ENCODE assay signal across 8 mouse cellular contexts in the genomic region with DNA sequence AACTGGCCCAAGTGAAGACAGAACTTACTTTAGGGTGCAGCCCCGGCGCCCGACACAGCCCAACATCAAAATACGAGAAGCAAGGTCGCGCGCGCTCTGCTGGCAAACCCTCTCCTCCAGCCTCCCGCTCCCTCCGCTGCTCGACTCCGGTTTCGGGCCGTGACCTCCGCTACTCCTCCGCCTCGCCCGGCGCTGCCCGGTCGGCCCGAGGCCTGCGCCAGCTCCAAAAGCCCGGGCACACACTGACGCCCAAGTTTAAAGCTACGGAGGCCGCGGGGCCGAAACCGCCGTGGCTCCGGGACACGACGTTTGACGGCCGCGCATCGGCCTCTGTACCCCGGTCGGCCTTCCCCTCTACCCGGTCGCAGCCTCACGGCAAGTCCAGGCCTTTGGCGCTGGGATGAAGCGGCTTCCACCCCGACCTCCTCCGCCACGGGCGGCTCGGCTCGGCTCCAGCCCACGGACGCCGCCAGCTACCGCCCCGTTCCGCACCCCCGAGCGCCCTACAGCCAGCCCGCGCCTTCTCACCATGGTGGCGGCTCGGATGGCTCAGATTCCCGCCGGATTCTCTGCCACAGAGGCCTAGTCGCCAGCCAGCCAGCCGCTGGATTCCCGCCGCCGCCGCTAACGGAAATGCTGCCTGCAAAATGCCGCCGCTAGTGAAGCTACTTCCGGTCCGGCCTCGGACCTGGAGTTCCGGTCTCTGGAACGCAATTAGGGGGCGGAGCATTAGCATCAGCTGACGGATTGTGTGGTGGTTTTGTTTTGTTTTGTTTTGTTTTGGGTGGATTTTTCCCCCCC. TPM values are rescaled to one million over a fixed set of nuclear protein-coding genes. Genes with fewer than 3 reads are reported as not detected.
A peak's percentile ranks its signal among the peaks of the same experiment; 100 is the strongest.
DNase-seq lines count a peak whose midpoint lies in the region; ATAC-seq and TF ChIP-seq lines count a peak whose summit lies in the region.

Snrpb (minus strand) TSS at position 698 of the 801 bp plus-strand sequence.

- no peak for TF ChIP-seq CTCF in C2C12 (IDR thresholded peaks at IDR 0.05; ENCODE audit: control insufficient read depth, insufficient read depth, insufficient read length)
- TF ChIP-seq CTCF in brain, embryonic 14.5 days (IDR thresholded peaks at IDR 0.05; ENCODE audit: borderline replicate concordance, extremely low read depth, insufficient read depth, insufficient read length), result no peak
- TF ChIP-seq CTCF in kidney, postnatal 0 days (IDR thresholded peaks at IDR 0.05; ENCODE audit: low read depth), result peak; percentile 12; the same call in 1 of the 2 replicates

- H3K27me3 ChIP-seq in C2C12 (ENCODE audit: control insufficient read depth, insufficient read depth, insufficient read length), result peaks cover 4% of the 10 kb centered on the region
- peaks cover 3% of the 10 kb centered on the region; the same call in 1 of the 2 replicates for H3K27me3 ChIP-seq in erythroblast, embryonic 14.5 days (ENCODE audit: control insufficient read depth)
- H3K27me3 ChIP-seq in heart, embryonic 12.5 days (replicated peaks), result no peaks in the 10 kb centered on the region
- no peaks in the 10 kb centered on the region for H3K27me3 ChIP-seq in kidney, postnatal 0 days (ENCODE audit: insufficient read depth, low read length)
- no peaks in the 10 kb centered on the region for H3K27me3 ChIP-seq in liver, embryonic 11.5 days (replicated peaks; ENCODE audit: control insufficient read depth, insufficient read depth, low read length)
- no peaks in the 10 kb centered on the region for H3K27me3 ChIP-seq in stomach, embryonic 14.5 days (ENCODE audit: control insufficient read depth, insufficient read depth, low read length)

- peak within 1 kb of the TSS; percentile 98 for H3K4me3 ChIP-seq in C2C12 (ENCODE audit: insufficient read depth, poor library complexity, severe bottlenecking)
- peak within 1 kb of the TSS; percentile 99 for H3K4me3 ChIP-seq in erythroblast, embryonic 14.5 days (replicated peaks)
- H3K4me3 ChIP-seq in heart, embryonic 12.5 days, result peak within 1 kb of the TSS; percentile 87
- peak within 1 kb of the TSS; percentile 98 for H3K4me3 ChIP-seq in kidney, postnatal 0 days (replicated peaks; ENCODE audit: low read depth, low read length)
- peak within 1 kb of the TSS; percentile 99 for H3K4me3 ChIP-seq in liver, embryonic 11.5 days (ENCODE audit: low read depth, low read length)
- peak within 1 kb of the TSS; percentile 97 for H3K4me3 ChIP-seq in stomach, embryonic 14.5 days (ENCODE audit: low read depth, low read length)

- peaks cover 36% of the 10 kb centered on the region for H3K79me3 ChIP-seq in C2C12 (ENCODE audit: low read depth)

- H3K79me2 ChIP-seq in C2C12 (ENCODE audit: control insufficient read depth, insufficient read depth), result peaks cover 52% of the 10 kb centered on the region

- peak within 1 kb of the TSS; percentile 80 for H3K4me2 ChIP-seq in heart, embryonic 12.5 days
- peak within 1 kb of the TSS; percentile 63 for H3K4me2 ChIP-seq in kidney, postnatal 0 days (ENCODE audit: low read length)
- H3K4me2 ChIP-seq in liver, embryonic 11.5 days, result peak within 1 kb of the TSS; percentile 85
- peak within 1 kb of the TSS; percentile 88 for H3K4me2 ChIP-seq in stomach, embryonic 14.5 days (replicated peaks; ENCODE audit: low read depth, low read length)

- peak; percentile 97 for DNase-seq in brain, embryonic 14.5 days (ENCODE audit: low read depth)
- DNase-seq in kidney, postnatal 0 days (ENCODE audit: low spot score), result peak; percentile 97
- peak; percentile 87 for DNase-seq in liver, embryonic 11.5 days (ENCODE audit: low spot score)
- DNase-seq in naive thymus-derived CD4-positive, alpha-beta T cell, adult 2 months (ENCODE audit: low read depth), result peak; percentile 87

- H3K9ac ChIP-seq in heart, embryonic 12.5 days, result peak within 1 kb of the TSS; percentile 99
- peak within 1 kb of the TSS; percentile 100 for H3K9ac ChIP-seq in kidney, postnatal 0 days (ENCODE audit: low read depth, low read length)
- peak within 1 kb of the TSS; percentile 100 for H3K9ac ChIP-seq in liver, embryonic 11.5 days (ENCODE audit: low read depth, low read length)
- peak within 1 kb of the TSS; percentile 100 for H3K9ac ChIP-seq in stomach, embryonic 14.5 days (replicated peaks; ENCODE audit: low read depth, low read length)

- peak; percentile 63; the same call in 1 of the 2 replicates for TF ChIP-seq POLR2A in brain, embryonic 14.5 days (IDR thresholded peaks at IDR 0.05; ENCODE audit: borderline replicate concordance, extremely low read depth, insufficient read depth, insufficient read length, poor library complexity, severe bottlenecking)

- peak within 1 kb of the TSS; percentile 99 for H3ac ChIP-seq in C2C12 (ENCODE audit: control insufficient read depth, insufficient read length, low read depth)

- no peaks in the 10 kb centered on the region for H3K9me3 ChIP-seq in erythroblast, embryonic 14.5 days (ENCODE audit: control insufficient read depth, low read length)
- H3K9me3 ChIP-seq in heart, embryonic 12.5 days (replicated peaks), result no peaks in the 10 kb centered on the region
- H3K9me3 ChIP-seq in kidney, postnatal 0 days (replicated peaks; ENCODE audit: low read length), result no peaks in the 10 kb centered on the region
- no peaks in the 10 kb centered on the region for H3K9me3 ChIP-seq in liver, embryonic 11.5 days (ENCODE audit: control insufficient read depth, low read length)
- H3K9me3 ChIP-seq in stomach, embryonic 14.5 days (ENCODE audit: control insufficient read depth, low read depth, low read length), result no peaks in the 10 kb centered on the region

- WGBS in heart, embryonic 12.5 days, result under 1% methylated on average over 81 of the region's 81 CpGs
- under 1% methylated on average over 81 of the region's 81 CpGs for WGBS in kidney, postnatal 0 days
- under 1% methylated on average over 81 of the region's 81 CpGs for WGBS in liver, embryonic 11.5 days
- WGBS in stomach, embryonic 14.5 days, result under 1% methylated on average over 81 of the region's 81 CpGs

- ATAC-seq in heart, embryonic 12.5 days (ENCODE audit: insufficient number of reproducible peaks, low FRiP score), result peak; percentile 86
- ATAC-seq in kidney, postnatal 0 days (replicated peaks; ENCODE audit: low FRiP score, low read depth), result peak; percentile 89
- ATAC-seq in liver, embryonic 11.5 days (replicated peaks; ENCODE audit: low FRiP score), result peak; percentile 87
- ATAC-seq in stomach, embryonic 14.5 days (ENCODE audit: insufficient number of reproducible peaks, insufficient read depth, low FRiP score, low read depth), result peak; percentile 91

- peak within 1 kb of the TSS; percentile 93 for H3K27ac ChIP-seq in heart, embryonic 12.5 days (ENCODE audit: poor library complexity, severe bottlenecking)
- peak within 1 kb of the TSS; percentile 97 for H3K27ac ChIP-seq in kidney, postnatal 0 days
- peak within 1 kb of the TSS; percentile 87 for H3K27ac ChIP-seq in liver, embryonic 11.5 days (ENCODE audit: low read depth, low read length)
- H3K27ac ChIP-seq in stomach, embryonic 14.5 days (ENCODE audit: low read length), result peak within 1 kb of the TSS; percentile 94

- peaks cover 32% of the 10 kb centered on the region for H3K4me1 ChIP-seq in erythroblast, embryonic 14.5 days (ENCODE audit: control insufficient read depth)
- H3K4me1 ChIP-seq in heart, embryonic 12.5 days (replicated peaks), result peaks cover 15% of the 10 kb centered on the region
- peaks cover 11% of the 10 kb centered on the region; the same call in 1 of the 2 replicates for H3K4me1 ChIP-seq in kidney, postnatal 0 days (replicated peaks; ENCODE audit: insufficient read depth, low read length)
- peaks cover 15% of the 10 kb centered on the region for H3K4me1 ChIP-seq in liver, embryonic 11.5 days (replicated peaks; ENCODE audit: control insufficient read depth, insufficient read depth, low read length)
- H3K4me1 ChIP-seq in stomach, embryonic 14.5 days (ENCODE audit: control insufficient read depth, insufficient read depth, low read length), result peaks cover 11% of the 10 kb centered on the region; the same call in 1 of the 2 replicates

- H3K36me3 ChIP-seq in C2C12 (ENCODE audit: control insufficient read depth, insufficient read depth), result peaks cover 41% of the 10 kb centered on the region
- peaks cover 38% of the 10 kb centered on the region for H3K36me3 ChIP-seq in erythroblast, embryonic 14.5 days (ENCODE audit: control insufficient read depth)
- peaks cover 25% of the 10 kb centered on the region for H3K36me3 ChIP-seq in heart, embryonic 12.5 days
- peaks cover 19% of the 10 kb centered on the region for H3K36me3 ChIP-seq in kidney, postnatal 0 days (ENCODE audit: insufficient read depth, low read length)
- H3K36me3 ChIP-seq in liver, embryonic 11.5 days (ENCODE audit: control insufficient read depth, insufficient read depth, low read length), result peaks cover 23% of the 10 kb centered on the region
- peaks cover 30% of the 10 kb centered on the region for H3K36me3 ChIP-seq in stomach, embryonic 14.5 days (ENCODE audit: control insufficient read depth, insufficient read depth, low read length)

TF ChIP-seq in C2C12, 6 proteins besides CTCF, POLR2A, EP300 and RAD21:
- no peak for TF ChIP-seq CEBPB (IDR thresholded peaks at IDR 0.05; ENCODE audit: low read depth)
- peak; percentile 78 for TF ChIP-seq USF1 (IDR thresholded peaks at IDR 0.05; ENCODE audit: low read depth)
- no peak for TF ChIP-seq MYOD1 (IDR thresholded peaks at IDR 0.05; ENCODE audit: control insufficient read depth, insufficient read length, low read depth)
- TF ChIP-seq MAX (IDR thresholded peaks at IDR 0.05), result no peak
- TF ChIP-seq MYOG (IDR thresholded peaks at IDR 0.05; ENCODE audit: control insufficient read depth, extremely low read depth, insufficient read length), result no peak

RNA-seq across cellular contexts. Expression of gene Snrpb, which starts in this region (rescaled TPM):
- polyA plus RNA-seq in C2C12 (2012; fragmentation: generic; extraction: Trizol), result 585 TPM
- polyA plus RNA-seq in brain, embryonic 14.5 days (2012; rRNA removed), result 268 and 420 TPM in 2 replicates
- polyA plus RNA-seq in erythroblast, embryonic 14.5 days (2012), result 43.6 and 46.0 TPM in 2 replicates
- 386 and 401 TPM in 2 replicates for polyA plus RNA-seq in heart, embryonic 12.5 days (2016; fragmentation: Nextera tagmentation; extraction: Ambion mirVana)
- 497 and 532 TPM in 2 replicates for polyA plus RNA-seq in kidney, postnatal 0 days (2015; fragmentation: Nextera tagmentation; extraction: Ambion mirVana)
- 633 and 668 TPM in 2 replicates for polyA plus RNA-seq in liver, embryonic 11.5 days (2014; fragmentation: Nextera tagmentation; extraction: Ambion mirVana)
- 596 and 613 TPM in 2 replicates for polyA plus RNA-seq in stomach, embryonic 14.5 days (2014; fragmentation: Nextera tagmentation; extraction: Ambion mirVana)

Comparison
In these comparisons a context has a peak if more than half of its experiments do, and no peak if none do; other contexts are left out.
1. Peak in every context shown above with its lines: DNase-seq, ATAC-seq, H3K4me3 ChIP-seq and H3K27ac ChIP-seq.